Mouse (Mus musculus) embryo, embryonic 10 days (tissue): ENCODE measurements around the gene Tbc1d9b.
A peak's percentile ranks its signal among the peaks of the same experiment; 100 is the strongest.

Experiments
- DNase-seq: peaks from one replicate; pipeline ENCODE4 v3.0.0-alpha.2; 2015; ENCODE audit warnings: low spot score

Tbc1d9b gene

DNA sequence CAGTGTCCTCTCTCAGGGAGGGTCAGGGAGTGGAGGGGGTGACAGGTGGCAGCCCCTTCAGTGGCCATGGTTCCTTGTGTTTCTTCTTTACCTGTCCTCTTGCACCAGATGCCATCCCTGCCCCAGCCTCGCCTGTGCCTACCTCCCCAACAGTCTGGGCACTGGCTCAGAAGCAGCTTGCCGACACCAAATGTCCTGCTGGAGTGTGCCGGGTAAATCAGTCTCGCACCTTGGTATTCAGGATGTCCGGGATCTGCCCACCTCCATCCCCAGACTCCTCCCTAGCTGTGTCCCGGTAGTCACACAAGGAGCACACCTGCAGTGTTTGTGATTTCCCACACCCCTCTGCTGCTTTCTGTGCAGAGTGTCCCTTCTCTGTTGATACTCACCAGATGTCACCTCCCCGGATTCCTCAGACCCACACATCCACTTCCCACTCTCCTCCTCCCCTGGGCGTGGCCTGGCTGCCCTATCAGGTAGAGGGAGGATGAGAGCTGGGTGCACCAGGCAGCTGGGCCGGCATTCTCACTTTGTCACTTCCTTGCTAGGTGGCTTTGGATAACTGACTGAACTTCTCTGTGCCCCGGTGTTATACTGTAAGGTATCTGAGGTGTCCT lies 7.1 kb downstream of the Tbc1d9b start:
- DNase-seq: no peak

DNA sequence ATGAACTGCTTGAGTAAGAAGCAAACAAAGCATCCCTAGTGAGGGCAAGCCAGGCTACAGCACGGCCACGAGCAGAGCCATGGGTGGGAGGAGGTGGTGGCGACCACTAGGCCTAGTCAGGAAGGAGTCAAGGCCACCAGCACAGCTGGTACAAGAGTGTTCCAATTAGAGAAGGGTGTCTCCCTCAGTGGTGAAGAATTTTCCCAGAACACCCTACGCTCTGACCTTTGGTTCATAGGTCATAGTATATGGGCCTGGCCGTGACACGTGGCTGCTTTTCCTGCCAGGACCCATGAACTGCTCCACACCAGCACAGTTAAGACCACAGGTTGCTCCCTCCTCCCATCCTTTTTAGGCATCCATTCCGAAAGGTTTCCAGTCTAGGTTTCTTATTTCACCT lies 8.4 kb downstream of the Tbc1d9b start:
- DNase-seq: no peak

DNA sequence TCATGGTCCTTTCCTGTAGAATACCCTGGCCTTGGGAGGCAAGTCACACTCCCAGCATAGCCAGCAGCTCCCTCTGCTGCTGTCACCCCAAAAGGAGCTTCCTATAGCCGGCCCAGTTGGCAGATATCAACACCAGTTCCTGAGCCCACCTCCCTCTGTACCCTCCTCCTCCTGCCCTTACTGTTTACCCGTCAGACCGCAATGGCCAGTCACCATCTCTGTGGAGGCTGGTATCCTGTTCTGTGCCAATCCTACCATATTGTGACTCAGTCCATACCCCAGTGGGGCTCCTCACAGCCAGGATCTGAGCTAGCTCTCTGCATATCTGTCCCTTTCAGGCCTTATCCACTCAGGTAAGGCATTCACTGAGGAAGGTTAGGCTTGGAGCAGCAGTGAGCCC lies 14.3 kb downstream of the Tbc1d9b start:
- no peak for DNase-seq

DNA sequence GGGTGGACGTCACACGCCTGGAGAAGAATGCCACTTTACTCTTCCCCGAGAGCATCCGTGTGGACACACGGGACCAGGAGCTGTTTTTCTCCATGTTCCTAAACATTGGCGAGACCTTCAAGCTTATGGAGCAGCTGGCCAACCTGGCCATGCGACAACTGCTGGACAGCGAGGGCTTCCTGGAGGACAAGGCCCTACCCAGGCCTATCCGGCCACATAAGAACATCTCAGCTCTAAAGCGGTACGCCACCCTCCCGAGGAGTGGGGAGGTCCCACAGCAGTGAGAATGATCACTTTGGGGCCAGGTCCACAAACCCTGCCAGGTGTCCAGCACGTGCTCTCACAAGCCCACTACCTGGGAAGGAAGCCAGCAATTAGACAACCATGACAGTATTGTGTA lies 14.9 kb downstream of the Tbc1d9b start:
- DNase-seq: no peak

DNA sequence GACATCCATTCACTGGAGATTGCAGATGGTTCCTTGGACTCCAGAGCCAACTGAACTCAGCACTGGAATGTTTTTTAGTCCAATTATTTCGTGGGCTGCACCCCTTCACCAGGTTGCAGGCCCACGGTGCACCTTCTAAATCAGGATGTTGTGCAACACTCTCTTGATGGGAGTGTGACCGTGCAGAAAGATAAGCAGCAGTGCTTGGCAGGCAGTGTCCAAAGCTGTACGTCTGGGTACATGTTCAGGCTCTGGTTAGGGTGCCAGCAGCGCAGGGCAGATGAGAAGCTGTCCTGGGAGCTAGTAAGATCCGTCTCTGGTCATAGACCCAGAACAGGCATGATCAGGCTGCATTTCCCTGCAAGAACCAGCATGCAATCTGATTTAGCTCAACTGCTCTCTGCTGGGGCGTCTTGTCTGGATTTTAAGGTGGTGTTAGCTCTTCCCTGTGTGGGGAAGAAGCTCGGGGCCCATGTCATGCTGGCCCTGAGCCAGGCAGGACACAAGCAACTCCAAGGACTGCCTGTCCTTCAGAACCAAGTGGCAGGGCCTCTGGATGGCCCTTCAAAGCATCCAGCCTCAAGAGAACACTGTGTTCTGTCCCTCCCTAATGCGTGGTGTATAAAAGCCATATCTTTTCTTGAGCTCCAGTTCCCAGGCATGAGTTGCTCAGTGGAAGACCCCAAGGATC lies 16.2 kb downstream of the Tbc1d9b start:
- no peak for DNase-seq

DNA sequence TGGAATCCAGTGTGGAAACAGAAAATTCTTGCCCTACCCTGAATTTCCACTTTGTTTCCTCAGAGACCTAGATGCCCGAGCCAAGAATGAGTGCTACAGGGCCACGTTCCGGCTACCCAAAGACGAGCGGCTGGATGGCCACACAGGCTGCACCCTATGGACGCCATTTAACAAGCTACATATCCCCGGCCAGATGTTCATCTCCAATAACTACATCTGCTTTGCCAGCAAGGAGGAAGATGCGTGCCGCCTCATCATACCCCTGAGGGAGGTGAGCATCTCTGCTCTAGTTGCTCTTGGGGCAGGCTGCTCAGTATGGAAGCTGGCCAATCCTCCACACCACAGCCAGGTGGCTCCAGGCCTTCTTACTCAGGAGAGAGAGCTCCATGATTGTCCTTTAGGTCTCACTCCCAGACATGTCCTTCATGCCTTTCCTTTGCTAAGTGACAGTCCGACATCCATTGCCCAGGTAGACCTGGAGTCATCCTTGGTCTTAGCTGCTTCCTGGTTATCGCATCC lies 16.8 kb downstream of the Tbc1d9b start:
- DNase-seq: no peak

DNA sequence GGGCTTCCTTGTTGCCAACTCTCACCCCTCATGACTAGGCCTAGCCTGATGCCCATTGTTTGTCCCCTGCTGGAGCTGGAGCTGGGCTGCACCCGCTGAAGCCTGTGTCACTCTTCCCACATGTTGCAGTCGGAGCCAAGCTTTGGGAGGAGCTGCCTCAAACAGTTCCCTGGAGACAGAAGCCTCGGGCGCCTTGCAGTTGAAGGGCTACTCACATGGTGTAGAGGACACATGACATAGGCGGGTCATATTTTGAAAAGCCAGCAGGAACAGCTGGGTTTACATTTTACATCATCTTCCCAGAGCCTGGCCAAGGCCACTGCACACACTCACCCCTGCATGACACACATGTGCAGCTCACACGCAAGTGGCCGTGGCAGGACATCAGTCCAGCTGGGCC lies 18.0 kb downstream of the Tbc1d9b start:
- DNase-seq: no peak

DNA sequence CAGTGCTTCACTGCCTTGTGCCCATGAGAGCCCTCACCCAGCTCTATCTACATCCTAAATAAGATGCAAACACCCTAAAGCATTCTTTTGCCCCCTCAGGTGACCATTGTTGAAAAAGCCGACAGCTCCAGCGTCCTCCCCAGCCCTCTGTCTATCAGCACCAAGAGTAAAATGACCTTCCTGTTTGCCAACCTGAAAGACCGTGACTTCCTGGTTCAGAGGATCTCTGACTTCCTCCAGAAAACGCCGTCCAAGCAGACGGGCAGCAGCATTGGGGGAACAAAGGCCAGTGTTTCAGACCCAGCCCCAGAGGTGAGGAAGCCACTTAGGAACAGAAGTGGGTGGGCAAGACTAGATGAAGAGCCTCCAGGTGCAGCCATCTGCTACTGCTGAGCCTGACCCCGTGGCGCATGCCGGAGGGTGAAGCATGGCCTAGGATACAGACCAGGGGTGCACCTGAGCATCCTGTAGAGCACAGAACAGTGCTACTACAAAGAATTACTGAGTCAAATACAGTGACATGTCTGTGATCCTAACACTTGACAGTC lies 18.5 kb downstream of the Tbc1d9b start:
- no peak for DNase-seq

DNA sequence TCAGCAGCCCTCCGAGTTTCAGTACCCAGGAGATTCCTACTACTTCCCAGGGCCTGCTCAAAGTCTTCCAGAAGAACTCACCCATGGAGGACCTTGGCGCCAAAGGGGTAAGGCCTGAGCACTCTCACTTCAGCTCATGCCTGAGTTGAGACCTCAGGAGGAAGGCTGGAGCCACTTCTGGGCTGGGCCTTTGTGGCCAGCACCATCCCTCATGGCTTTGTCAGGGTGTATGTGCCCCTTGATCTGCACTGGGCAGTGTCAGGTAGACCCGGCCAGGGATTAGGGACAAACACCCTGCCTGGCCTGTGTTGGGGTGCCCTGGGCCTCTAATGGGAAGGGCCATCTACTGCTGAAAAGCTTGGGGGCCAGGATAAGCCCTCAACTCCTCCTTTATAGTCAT lies 20.2 kb downstream of the Tbc1d9b start:
- DNase-seq: no peak

DNA sequence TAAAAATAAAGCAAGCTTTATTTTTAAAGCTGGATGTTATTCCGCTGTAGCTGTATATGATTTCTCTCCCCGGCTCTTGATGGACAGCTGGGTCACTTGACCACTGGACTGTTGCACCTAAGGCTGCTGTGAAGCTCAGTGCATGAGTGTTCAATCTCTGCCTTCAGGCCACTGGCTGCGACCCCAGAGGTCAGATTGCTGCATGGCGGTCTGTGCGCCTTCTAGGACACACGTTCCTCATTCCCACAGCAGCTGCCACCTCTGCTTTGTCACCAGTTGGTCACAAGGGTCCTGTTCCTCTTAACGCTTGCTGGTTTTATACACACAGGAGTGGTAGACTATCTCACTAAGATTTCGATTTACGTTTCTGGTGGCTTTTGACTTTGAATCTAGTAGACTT lies 23.0 kb downstream of the Tbc1d9b start:
- DNase-seq: peak; percentile 76

DNA sequence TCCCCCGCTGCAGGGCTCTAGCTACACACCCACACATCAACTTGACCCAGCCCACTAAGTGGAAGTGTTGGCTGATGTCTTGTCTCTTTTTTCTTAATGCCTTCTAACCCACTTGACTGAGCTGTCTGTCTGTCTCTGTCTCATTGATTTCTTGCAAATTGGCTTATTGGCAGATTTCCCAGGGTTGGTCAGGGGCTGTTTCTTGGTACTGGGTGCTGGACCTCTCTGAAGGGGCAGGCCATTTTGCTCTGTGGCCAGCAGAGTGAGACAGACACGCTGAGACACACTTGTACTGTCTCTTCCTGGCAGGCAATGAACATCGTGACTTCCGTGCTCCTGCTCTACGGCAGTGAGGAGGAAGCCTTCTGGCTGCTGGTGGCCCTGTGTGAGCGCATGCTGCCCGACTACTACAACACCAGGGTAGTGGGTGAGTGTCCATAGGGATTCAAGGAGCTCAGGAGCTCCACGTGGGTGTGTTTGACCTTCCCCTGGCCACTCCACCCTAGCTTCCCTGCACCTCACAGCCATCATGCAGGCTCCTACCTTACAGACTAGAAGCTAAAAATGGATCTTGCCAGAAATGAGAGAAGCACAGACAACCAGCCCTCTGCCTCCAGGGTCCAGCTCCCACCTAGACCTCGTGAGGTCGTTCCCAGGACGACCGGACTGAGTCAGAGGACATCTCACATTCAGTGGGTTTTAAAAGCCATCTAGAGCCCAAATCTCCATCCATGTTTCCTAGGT lies 23.8 kb downstream of the Tbc1d9b start:
- DNase-seq: no peak

DNA sequence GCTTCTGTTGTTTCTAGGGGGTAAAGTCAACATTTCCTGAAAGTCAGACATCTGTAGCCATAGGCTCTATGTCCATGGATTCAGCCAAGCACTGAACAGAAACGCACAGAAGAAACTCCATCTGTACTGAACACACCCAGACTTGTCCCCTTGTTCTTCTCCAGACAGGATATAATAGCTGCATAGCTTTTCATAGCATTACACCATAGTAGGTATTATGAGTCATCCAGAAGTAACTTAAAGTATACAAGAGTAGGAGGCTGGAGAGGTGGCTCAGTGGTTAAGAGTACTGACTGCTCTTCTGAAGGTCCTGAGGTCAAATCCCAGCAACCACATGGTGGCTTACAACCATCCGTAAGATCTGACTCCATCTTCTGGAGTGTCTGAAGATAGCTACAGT lies 24.6 kb downstream of the Tbc1d9b start:
- DNase-seq: no peak

DNA sequence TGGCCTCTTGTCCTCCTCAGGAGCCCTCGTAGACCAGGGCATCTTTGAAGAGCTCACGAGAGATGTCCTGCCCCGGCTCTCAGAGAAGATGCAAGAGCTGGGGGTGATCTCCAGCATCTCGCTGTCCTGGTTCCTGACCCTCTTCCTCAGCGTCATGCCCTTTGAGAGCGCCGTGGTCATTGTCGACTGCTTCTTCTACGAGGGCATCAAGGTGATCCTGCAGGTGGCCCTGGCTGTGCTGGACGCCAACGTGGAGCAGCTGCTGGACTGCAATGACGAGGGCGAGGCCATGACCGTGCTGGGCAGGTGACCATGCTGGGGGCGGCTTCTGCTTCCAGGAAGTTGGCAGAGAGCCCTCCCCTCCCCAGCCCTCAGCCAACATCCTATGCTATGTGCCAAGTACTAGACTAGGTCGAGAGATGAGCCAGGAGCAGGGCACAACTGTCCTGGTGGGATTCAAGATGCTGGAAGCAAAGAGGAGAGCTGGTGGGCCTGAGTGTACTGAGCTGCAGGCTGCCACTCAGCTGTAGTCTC lies 25.6 kb downstream of the Tbc1d9b start:
- no peak for DNase-seq

DNA sequence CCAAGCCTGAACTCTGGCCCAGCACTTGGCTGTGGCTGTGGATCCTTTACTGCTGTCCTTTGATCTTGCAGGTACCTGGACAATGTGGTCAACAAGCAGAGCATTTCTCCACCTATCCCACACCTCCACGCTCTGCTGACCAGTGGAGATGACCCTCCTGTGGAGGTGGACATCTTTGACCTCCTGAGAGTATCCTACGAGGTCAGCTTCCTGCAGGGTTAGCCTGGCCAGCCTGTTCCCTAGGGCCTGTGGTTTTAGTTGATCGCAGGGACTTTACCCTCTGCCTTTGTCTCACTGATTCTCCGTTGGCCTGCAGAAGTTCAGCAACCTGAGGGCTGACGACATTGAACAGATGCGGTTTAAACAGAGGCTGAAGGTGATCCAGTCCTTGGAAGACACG lies 27.1 kb downstream of the Tbc1d9b start:
- no peak for DNase-seq

DNA sequence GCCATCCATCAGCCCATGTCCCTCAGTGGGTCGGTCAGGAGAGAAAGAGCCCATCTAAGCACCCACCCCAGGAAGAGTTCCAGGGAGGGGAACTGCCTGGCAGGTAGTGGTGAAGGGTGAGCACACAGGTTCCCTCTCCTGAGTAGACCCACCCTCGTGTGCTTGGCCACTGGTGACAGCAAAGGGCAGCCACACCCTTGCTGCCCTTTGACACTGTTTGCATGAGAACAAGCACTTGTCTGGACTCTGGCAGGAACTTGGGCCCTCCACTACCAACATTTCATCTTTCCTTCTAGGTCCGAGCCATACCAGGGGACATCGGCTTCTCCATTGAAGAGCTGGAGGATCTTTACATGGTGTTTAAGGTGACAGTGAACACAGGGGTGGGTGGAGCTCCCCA lies 28.2 kb downstream of the Tbc1d9b start:
- DNase-seq: no peak

DNA sequence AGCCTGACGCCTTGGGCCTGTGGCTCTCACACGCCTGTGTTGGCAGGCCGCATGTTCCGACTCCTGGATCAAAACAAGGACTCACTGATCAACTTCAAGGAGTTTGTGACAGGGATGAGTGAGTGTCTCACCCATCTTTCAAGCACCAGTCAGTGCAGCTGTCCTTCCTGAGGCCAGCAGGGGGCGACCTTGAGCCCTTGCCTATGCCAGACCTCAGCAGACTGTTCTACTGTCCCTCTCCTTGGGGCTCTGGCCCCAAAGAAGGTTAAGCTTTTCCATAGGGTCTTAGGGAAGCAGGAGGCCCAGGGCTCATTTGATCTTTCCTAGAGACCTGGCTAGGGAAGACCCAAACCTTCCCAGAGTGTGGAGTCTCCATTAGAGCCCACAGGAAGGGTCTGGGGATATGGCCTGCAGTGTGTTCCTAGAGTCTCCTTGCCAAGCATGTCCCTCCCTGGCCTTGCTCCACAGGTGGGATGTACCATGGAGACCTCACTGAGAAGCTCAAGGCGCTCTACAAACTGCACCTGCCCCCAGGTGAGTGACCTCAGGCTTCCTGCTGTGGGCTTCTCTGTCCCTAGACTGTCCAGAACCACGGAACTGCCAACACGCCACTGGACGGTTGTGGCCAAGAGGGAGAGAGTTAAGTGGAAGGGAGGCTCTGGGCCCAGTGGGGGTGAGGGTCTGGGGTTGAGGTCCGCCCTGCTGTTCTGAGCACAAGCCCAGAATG lies 30.5 kb downstream of the Tbc1d9b start:
- DNase-seq: peak; percentile 82

DNA sequence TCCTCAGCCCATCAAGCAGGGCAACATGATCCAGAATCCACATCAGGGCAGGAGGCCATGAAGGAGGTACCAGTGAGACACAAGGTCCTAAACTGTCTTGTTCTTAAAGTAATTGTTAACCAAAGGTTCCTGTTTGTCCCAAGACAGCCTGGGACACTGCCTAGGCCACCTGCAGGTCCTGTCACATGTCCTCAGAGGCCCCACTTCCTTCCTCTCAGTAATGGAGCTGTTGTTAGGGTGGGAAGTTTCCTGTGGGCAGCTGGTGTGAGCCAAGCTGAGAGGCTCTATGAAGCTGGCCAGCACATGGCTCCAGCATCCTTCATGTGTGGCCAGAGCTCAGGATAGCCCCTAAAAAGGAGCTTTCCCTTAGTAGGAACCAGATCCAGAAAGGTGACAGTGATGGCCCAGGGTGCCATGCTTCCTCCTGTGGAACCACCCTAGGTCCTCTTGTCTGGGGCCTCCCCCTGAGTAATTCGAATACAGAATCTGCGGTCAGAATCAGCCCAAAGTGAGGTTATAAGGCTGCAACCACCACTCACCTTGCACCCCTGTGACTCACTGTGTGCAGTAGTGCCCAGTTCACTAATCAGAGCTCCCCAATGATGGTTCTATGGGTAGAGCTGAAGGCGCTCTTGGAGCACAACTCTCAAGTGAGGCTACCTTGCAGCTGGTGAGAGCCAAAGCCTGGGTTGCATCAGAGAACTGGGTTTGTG lies 31.3 kb downstream of the Tbc1d9b start:
- DNase-seq: no peak

DNA sequence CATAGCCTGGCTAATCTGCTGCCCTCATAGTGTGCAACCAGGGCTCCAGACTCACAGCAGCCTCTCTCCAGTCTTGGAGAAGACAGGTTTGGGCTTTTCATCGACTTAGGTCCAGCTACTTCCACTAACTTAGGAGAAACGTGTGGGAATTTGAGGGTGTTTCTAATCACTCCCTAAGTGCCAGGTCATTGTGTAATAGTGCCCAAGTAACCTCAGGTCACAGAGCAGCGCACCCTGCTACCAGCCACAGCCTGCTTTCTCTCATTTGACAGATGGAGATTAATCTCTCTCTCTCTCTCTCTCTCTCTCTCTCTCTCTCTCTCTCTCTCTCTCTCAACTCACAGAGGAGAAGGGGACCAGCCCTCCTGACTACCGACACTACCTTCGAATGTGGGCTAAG lies 37.2 kb downstream of the Tbc1d9b start:
- DNase-seq: no peak

DNA sequence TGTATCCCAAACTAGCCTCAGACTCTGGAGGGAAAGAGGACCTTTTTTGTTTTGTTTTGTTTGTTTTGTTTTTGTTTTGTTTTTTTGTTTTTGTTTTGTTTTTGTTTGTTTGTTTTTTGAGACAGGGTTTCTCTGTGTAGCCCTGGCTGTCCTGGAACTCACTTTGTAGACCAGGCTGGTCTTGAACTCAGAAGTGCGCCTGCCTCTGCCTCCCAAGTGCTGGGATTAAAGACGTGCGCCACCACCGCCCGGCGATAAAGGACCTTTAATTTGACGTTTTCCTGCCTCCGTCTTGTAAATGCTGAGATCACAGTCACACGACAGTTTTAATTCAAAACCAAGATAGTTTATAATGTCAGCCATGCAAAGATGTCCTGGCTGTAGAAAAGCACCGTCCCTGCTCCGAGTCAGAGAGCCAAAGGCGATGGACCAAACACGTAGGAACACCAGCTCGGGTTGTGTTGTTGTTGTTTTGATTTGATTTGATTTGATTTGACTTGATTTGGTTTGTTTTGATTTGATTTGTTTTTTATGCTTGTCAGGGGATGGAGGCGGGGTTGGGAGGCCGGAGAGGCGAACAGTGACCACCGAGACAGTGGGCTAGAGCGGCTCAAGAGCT lies 43.0 kb downstream of the Tbc1d9b start, which contains the start of gene Mrnip:
TSS of gene Mrnip (plus strand) at position 334 of the 619 bp plus-strand sequence.
- peak; percentile 25 for DNase-seq

DNA sequence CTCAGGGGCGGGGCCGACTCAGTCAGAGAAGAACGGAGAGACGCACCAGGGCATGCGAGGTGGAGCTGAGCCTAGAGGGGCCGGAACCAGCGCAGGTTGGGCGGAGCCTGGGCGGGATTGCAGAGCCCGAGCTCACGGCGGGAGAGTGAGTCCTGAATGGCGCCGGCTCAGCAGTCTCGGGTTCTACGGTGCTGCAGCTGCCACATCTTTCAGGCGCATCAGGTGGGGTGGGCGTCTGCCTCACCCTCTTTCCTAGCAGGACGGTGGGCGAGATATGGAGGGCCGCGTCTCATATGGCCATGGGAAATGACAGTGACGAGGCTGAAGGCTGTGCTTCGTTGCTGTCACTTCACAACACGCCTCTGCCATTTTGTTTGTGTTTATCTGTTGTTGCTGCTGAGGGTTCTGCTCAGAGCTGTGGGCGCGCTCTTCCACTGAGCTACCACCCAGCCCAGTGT lies 43.6 kb downstream of the Tbc1d9b start:
- peak; percentile 100 for DNase-seq

DNA sequence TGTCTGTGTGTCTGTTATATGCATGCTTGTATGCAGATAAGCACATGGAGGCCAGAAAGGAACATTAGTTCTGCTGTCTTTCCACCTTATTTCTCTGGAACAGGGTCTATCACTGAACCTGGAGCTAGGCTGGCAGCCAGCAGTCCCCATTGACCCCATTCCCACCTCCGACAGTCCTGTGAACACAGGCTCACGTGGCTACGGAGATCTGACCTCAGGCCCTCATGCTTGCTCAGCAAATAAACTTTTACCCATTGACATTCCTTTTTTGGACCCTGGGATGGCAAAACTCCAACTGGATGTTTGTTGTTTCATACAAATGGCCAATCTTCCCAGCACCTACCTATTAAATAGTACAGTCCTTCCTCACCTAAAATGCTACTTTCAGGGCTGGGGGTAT lies 45.2 kb downstream of the Tbc1d9b start:
- DNase-seq: no peak
